Mouse (Mus musculus) heart, postnatal 0 days (tissue): ENCODE measurements at regions not wholly inside any gene's neighbourhood (a gene's known extent, or its start where the extent isn't known, plus 50 kb on each side); places are given as distances from the start of the nearest gene placed in this dataset.

ENCODE experiments used
- CTCF ChIP-seq: IDR thresholded peaks from 2 replicates; pipeline ENCODE4 v1.5.1; 2016; ENCODE audit warnings: antibody characterized with exemption, control low read depth, low read depth
- EP300 ChIP-seq: IDR thresholded peaks from 2 replicates; pipeline ENCODE4 v1.6.1; 2016; ENCODE audit warnings: antibody characterized with exemption, low read depth

GRCm38 (mm10) chr4:31462456-31462855 is 501.4 kb upstream of the Map3k7 start:
- TF ChIP-seq CTCF = no peak
- TF ChIP-seq EP300 = no peak
